Mouse (Mus musculus): ENCODE measurements at regions not wholly inside any gene's neighbourhood (a gene's known extent, or its start where the extent isn't known, plus 50 kb on each side); places are given as distances from the start of the nearest gene placed in this dataset.

DNA sequence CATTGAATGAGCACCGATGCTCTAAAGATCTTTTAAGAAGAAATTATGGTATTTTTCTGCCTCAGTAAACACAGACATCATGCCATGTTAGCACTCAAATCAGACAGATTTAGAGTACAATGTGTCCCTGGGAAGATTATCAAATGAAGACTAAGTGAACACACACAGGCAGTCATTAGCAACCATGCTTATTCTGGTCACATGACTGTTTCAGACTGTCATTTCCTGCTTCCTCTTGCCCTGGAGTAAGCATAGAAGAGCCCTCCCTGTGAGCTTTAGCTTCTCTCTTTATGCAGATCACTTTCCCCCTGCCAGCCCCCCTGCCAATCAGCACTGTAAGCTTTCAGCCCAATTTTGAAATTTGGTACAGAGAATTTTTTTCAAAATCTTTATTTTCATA is 143.4 kb upstream of the Amd2 start:
- no peak for DNase-seq (ENCODE audit: low read depth, low spot score)

DNA sequence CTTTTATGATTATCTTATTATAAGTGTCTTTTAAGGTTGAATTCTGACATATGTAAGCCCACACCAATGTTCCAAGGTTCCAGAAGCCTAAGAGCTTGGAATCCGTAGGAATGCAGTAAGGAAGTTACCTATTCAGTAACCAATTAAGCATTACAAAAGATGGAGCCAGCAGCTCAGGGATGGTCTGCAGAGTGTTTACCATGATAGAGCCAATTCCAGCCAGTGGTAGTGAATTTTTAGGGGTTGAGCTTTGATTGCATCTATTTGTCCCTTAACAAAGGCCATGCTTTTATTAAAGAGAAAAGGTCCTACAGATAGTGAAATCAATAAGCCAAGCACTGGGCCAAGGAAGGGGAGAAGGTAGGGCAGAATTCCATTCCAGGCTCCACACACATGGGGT is 123.6 kb upstream of the Amd2 start:
- DNase-seq (ENCODE audit: low read depth, low spot score), result peak; percentile 98
